In genomic region chr19:15421311-15421710, GRCm38 (mm10) we compare ENCODE assay signal across 27 mouse cellular contexts.
"Had no signal": no experiment of that assay in that cellular context is flagged by ENCODE, and none has a peak within 500 bp of the region (broad histone marks: within the 10 kb centered on the region; RNA-seq: fewer than 3 reads in every experiment).

No protein-coding gene starts in this region.

- H3K9ac ChIP-seq: heart, embryonic 12.5 days; hindbrain, embryonic 13.5 days; hindbrain, embryonic 15.5 days; kidney, embryonic 15.5 days; limb, embryonic 13.5 days; limb, embryonic 15.5 days; liver, embryonic 12.5 days; liver, embryonic 14.5 days had no signal

- H3K36me3 ChIP-seq: heart, embryonic 10.5 days; heart, embryonic 12.5 days; hindbrain, embryonic 10.5 days; hindbrain, embryonic 13.5 days; hindbrain, embryonic 15.5 days; kidney, embryonic 15.5 days; limb, embryonic 13.5 days; limb, embryonic 15.5 days; liver, embryonic 12.5 days had no signal

- H3K9me3 ChIP-seq: heart, embryonic 10.5 days; heart, embryonic 12.5 days; hindbrain, embryonic 10.5 days; hindbrain, embryonic 13.5 days; hindbrain, embryonic 15.5 days; kidney, embryonic 15.5 days; limb, embryonic 13.5 days; limb, embryonic 15.5 days; liver, embryonic 12.5 days had no signal

- H3K27ac ChIP-seq: gastrocnemius, adult 2 months; heart, embryonic 10.5 days; hindbrain, embryonic 10.5 days; hindbrain, embryonic 13.5 days; hindbrain, embryonic 15.5 days; hindbrain, postnatal 0 days; kidney, embryonic 15.5 days; kidney, postnatal 0 days; limb, embryonic 13.5 days; limb, embryonic 15.5 days; liver, embryonic 12.5 days; liver, embryonic 14.5 days had no signal

- H3K27me3 ChIP-seq: heart, embryonic 12.5 days; hindbrain, embryonic 13.5 days; hindbrain, embryonic 15.5 days; kidney, embryonic 15.5 days; limb, embryonic 13.5 days; limb, embryonic 15.5 days; liver, embryonic 12.5 days had no signal

- H3K4me3 ChIP-seq: gastrocnemius, adult 2 months; heart, embryonic 10.5 days; heart, embryonic 12.5 days; hindbrain, embryonic 10.5 days; hindbrain, embryonic 13.5 days; hindbrain, embryonic 15.5 days; kidney, embryonic 15.5 days; limb, embryonic 13.5 days; limb, embryonic 15.5 days; liver, embryonic 12.5 days had no signal

- H3K4me1 ChIP-seq: heart, embryonic 10.5 days; heart, embryonic 12.5 days; hindbrain, embryonic 10.5 days; hindbrain, embryonic 13.5 days; hindbrain, embryonic 15.5 days; kidney, embryonic 15.5 days; limb, embryonic 13.5 days; limb, embryonic 15.5 days; liver, embryonic 12.5 days had no signal

- ATAC-seq: hindbrain, postnatal 0 days; intestine, embryonic 16.5 days; liver, embryonic 12.5 days had no signal

- DNase-seq: gastrocnemius, adult 2 months; gastrocnemius, postnatal 10 days; gastrocnemius, postnatal 25 days; heart, adult 18-20 months; heart, postnatal 10 days; heart, postnatal 4 days; kidney, adult 11 months; kidney, adult 2 months; kidney, adult 9 months; kidney, postnatal 14 days; kidney, postnatal 36 days; layer of hippocampus, adult 9-11 months; layer of hippocampus, postnatal 36 days; left cerebral cortex, postnatal 4 days had no signal

- H3K4me2 ChIP-seq: heart, embryonic 12.5 days; hindbrain, embryonic 13.5 days; hindbrain, embryonic 15.5 days; kidney, embryonic 15.5 days; limb, embryonic 13.5 days; limb, embryonic 15.5 days; liver, embryonic 12.5 days had no signal
